Mouse (Mus musculus) monocyte, adult 2 months (primary cell): Measurements from ENCODE around the gene Sergef.
A peak's percentile ranks its signal among the peaks of the same experiment; 100 is the strongest.

ENCODE experiments used
- DNase-seq, 2 experiments: peaks; one replicate each; pipeline ENCODE4 v3.0.0; 2022; ENCODE audit warnings: low spot score in 2 of 2, low read depth in 1 of 2

The Sergef gene

DNA sequence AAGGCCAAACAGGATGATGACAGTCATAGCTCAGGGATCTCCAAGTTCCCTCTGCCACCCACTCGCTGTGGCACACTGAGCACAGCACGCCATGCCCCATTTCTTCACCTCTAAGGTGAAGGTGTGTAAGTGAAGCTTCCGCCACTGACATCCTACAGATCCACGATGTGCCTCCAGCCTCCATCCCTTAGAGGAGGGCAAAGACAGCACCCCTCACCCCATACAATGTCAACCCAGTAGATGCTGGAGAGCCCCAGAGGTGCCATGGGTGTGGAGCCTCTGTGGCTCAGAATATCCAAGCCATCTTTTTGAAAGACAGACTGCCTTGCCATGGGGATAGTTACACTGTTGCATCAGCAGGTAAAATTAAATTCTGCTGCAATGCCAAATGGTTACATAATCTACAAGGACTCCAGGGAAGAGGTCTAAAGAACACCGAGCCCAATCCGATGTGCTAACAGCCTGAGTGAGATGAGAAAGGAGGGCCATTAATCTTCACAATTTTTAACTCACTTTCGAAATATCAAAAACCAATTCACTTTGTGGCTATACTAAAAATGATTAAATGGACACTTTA lies 23.1 kb downstream of the Sergef start:
- no peak for DNase-seq

DNA sequence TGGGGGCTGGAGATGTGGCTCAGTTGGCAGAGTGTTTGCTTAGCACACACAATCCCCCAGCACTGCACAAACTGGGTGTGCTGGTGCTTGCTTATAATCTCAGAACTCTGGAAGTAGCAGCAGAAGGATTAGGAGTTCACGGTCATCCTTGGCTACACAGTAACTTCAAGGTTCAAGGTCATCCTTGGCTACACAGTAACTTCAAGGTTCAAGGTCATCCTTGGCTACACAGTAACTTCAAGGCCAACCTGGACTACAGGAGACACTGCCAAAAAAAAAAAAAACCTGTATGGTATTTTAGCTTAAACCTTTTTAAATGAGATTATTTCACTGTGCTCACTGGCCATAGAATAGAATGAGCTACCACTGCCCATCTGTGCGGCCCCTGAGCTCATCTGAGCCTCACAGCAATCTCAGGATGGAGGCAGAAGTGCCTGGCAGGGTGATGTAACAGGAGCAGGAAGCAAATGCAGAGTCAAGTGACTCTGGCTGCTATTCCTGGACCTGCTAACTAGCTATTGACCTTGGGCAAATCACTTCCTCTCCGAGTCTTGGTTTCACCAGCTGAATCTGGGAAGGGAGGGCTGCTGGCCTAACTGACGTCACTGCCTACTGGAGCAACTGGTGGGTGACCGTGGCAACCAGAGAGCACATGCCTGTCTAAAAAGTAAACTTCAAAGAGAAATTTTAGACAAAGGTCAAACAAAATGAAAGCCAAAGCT lies 24.2 kb downstream of the Sergef start:
- DNase-seq = peak; percentile 54 to 61

DNA sequence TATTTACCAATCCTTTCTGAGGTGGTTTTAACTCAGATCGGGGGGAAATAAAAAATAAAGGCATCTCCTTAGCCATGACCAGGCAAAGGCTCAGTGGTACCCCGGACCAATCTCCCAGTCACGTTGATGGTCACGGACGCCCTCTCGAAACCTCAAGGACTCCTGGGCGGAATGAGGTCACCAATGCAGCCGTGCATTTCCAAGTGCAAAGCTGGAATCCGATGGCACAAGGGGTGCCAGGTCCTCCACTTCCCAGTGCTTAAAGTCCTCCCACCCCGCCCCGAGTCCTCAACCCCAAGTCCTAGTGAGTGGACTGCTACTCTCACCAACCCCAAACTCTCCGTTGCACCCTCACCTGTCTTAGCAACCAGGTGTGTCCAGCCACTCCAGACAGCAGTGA lies 25.3 kb downstream of the Sergef start:
- DNase-seq = no peak

DNA sequence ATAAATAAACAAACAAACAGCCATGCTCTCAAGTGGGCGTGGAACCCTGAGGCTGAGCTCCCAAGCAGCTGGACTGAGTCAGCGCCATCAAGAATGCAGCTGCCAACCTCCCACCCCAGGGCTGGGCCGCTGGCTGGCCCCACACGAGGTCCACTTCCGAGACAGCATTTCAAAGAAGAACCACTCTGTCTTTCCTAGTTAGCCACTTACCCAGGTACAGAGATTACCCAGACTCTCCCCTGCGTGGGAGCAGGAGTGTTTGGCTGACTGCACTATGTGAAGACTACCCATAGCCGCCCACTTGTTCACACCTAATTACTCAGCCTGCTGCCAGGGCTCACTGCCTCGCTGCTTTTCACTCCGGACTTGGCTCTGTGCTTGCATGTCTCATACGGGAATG lies 26.5 kb downstream of the Sergef start:
- no peak for DNase-seq

DNA sequence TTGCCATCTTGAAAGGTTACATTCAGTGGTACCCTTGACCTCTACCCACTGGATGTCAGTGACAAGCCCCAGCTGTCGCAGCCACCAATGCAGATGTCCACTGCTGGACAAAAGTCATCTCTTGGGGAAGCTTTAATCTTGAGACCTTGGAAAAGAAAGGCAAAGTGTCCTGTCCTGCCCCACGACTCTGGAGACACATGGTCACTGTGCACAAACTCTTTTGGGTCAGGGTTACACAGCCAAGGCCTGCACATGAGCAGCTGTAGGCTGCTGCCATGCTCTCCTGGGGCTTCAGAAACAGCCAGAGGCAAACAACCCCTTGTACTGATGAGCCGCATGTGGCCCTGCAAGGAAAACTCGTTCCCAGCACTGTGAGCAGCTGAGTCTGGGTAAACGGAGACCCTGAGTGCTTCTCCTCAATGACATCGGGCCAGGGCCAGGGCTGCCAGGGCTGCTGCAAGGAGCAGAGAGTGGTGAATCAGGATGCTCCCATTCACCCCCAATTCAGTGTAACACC lies 27.1 kb downstream of the Sergef start:
- no peak for DNase-seq

DNA sequence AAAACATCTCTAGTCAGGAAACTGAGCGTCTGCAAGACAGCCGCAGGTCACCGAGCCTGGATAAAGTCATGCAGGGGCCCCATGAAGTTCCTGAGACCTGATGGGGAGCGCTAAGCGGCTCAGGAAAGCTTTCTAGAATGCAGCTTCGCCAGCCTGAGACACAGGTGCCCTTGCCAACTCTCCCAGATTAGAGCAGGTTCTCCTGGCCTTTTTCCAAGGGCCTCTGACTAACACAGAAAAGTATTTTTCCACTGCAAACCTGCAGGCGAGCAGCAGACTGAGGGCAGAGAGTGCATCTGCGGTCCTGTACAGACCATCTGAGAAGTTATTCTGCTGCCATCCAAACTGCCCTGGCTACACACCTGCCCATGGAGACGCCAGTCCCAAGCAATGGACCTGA lies 27.6 kb downstream of the Sergef start:
- no peak for DNase-seq

DNA sequence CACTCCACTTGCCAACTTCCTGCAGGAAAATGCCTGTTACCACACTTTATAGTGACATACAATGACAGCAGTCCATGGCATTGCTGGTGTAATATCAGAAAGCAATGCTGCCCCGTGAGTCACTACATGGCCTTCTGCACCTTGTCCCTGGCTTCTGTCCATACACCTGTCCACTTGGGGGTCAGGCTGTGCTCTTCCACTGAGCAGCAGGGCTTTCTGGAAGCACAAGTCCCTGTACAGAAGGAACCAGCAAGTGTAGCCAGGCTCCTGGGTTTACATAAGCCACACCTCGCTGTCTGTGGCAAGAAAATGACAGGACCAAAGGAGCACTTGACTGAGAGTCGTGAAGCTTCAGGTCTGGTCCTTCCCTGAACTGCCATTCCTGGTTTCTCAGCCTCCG lies 30.3 kb downstream of the Sergef start:
- DNase-seq = no peak

DNA sequence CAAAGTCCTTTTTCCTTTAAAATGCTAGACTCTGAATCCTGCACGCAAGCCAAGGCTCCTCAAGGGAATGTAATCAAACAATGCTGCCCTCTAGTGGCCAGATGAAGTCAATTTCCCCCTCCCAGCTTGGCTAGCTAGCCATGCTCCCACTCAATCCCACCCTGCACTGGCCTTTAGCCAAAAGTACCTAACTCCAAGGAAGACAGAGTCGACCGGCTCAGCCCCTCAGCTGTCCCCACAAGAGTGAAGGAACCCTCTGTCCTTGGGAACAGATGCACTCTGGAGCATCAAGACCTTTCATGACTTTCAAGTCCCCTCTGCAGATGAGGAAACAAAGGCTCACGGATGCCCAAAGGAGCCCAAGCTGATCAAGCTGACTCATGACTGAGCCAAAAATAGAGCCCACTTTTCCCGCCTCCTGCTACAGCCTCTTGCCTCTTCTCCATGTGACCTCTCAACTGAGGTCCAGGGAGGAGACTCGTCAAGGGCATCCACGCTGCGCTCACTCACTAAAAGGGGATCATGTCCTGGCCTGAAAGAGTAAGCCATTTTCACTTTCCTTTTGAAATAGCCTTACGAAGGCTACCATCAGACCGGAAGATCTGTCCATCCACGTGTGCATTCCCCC lies 32.1 kb downstream of the Sergef start:
- DNase-seq = peak in 1 of 2 experiments; percentile 12

DNA sequence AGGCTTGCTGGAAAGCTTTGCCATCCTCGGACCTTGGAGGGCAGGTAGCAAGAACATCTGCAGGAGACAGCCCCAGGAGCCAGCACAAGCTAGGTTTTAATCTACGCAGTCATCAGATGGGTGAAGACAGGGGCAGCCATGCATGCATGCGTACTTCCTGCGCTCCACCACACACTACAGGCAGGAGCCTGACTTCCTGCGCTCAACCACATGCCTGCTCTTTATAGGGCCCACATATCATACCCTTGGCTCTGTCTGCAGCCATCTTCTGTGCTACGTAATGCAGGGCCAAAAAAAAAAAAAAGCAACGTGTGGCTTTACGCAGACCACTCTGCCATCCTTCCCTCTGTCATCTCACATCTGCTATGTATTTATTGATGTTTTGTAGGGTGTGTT lies 32.6 kb downstream of the Sergef start:
- DNase-seq = no peak

DNA sequence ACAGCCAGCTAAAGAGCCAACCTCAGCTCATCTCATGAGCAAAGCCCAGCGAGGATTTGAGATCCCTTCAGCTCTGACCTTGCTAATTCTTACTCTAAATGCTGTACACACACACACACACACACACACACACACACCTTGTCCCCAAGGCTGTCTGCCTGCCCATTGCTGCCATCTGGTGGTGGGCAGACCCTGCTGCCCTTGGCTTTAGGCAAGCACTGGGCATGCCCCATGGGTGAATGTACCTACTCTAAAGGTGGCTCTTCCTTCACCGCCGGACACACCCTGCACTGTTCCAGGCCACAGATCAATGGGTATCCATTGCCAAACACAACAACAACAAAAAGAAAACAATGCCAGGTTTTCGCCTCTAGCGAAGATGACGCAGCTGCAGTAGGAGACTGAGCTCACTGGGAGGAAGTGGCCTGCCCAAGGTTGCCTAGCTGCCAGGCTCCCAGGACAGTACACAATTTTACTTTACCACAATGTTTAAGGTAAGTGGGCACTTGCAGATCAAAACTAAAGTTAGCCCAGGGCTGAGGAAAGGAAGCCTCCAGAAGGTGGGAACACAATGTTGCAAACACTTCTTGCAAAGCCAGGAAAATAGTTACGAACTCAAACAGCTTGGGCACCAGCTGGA lies 33.1 kb downstream of the Sergef start:
- peak; percentile 4 to 35 for DNase-seq

DNA sequence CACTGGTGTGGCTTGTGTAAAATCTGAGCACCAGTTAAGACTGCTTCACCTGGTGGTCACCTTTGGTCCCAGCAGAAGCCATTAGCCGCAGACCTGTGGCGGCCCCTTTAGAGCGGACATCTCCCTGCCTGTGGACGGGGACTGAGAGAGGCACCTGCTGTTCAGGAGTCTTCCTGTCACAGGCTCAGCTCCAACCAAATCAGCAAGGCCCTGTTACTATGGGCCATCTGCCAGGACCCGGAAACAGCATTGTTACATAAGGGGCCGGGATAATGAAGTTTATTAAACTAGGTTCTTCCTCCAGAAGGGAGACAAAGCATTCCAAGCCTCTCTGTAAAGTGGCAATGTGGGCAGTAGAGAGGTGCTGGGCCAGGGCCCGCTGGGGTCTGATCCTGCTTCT lies 36.6 kb downstream of the Sergef start:
- DNase-seq = no peak

DNA sequence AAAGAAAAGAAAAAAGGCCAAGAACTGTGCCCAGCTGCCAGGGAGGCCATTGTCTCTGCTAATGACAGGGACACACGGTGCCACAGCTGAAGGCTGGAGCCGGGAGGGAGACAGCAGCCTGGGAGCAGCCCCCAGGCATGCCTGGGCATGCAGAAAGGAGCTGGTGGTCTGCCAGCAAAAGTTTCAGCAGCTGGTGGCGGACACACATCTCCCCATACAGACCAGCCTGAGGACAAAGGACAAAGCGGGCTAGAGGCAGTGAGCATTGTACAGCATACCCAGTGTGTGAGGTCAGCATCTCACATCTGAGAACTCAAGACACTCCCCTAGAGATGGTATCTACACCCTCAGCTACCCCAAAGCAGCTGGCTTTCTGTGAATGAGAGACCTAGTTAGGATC lies 37.5 kb downstream of the Sergef start:
- no peak for DNase-seq

DNA sequence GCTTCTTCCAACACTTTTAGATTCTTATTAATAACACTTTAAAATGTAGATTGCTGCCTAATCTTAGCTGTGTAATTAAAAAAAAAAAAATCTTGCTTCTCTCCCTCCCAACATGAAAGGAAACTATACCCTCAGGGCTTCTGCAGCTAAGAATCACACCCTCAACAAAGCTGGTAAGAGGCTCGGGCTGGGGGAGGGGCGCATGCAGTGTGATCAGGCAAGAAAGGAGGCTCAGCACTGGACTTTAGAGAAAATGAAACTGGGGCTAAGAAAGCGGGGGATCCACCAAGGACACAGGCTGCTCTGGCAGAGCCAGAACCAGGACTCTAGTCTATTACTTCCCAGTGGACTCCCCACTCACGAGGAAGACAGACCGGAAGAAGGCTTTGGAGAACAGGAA lies 38.5 kb downstream of the Sergef start:
- no peak for DNase-seq

DNA sequence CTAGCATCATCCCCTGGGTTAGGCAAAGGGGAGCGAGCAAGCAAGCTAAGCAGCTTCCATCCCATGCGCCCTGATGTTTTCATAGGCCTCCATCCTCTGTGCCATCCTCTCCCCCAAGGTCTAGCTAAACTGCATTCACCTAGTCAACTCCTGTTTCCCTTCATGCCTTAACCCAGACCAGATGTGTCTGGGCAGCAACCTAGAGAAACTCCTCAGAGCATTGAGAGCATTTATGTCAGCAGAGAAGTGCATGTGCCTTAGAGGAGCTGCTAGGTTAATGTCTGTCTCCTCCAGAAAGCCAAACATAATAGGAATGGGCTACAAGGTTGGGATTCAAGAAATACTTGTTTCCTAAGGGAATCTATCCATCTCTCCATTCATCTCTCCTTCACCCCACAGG lies 42.6 kb downstream of the Sergef start:
- DNase-seq = no peak

DNA sequence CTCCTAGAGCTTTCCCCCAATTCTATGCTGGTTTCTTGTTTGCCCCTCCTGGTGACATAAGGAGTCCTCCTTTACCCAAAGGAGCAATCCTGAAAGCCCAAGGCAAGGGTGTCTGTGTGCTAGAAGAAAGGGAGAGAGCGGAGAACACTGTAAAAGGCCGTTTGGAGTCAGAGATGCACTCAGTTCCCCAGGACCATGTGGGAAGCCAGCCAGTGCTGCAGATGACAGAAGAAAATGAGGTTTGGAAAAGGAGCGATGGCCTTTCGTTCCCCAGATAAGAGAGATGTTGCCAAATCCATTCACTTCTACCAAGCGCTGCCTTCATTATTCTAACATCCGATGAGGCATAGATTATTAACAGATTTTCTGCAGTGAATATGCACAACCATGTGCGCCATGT lies 48.1 kb downstream of the Sergef start:
- no peak for DNase-seq

DNA sequence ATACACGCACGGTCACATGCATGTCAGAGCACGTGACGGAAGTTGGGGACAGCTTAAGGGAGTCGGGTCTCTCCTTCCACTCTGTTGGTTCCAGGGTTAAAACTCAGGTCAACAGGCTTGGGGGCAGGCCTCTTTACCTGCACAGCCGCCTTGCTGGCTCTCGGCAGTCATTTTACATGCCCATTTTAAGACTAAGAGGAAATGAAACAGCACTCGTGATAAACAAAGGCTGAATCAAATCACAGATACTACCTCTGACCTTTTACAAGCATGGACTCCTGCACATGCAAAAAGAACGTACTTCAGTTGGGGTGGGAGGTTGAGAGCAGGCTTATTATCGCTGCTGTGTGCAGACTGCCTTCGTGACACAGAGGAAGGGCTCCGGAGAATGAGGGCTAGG lies 50.4 kb downstream of the Sergef start:
- no peak for DNase-seq

DNA sequence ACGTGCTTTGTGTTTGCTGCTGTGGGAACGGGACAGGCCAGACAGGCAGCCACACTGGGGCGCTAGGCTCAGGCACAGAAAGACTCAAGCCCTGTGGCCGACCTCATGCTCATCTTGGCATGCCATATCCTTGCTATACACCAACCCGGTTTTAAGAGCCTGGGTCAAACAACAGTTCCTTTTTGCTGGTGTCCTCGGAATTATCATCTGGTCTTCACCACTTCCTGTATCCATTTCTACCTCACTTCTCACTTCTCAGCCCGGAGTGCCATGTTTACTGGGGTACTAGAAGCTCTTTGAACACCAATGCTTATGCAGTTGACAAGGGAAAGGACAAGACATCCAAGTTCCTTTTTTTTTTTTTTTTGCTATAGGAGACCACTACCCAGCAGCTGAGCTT lies 51.6 kb downstream of the Sergef start:
- DNase-seq = no peak

DNA sequence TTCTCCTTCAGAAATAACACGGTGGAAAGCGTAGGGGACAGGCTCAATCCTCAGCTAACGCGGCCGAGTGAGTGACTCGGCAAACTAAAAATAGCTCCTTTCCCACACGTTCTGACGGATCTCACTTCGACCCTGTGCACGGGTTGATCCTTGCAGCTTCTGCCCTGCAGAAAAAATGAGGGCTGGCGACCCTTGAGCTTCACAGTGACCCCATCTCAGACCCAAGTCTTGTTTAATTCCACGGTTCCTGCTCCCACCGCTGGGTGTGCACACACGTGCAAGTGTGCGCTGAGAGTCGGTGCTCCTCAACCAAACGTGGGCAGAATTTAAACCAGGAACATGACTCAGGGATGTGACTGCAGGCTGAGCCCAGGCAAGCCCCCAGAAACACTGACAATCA lies 52.1 kb downstream of the Sergef start:
- no peak for DNase-seq

DNA sequence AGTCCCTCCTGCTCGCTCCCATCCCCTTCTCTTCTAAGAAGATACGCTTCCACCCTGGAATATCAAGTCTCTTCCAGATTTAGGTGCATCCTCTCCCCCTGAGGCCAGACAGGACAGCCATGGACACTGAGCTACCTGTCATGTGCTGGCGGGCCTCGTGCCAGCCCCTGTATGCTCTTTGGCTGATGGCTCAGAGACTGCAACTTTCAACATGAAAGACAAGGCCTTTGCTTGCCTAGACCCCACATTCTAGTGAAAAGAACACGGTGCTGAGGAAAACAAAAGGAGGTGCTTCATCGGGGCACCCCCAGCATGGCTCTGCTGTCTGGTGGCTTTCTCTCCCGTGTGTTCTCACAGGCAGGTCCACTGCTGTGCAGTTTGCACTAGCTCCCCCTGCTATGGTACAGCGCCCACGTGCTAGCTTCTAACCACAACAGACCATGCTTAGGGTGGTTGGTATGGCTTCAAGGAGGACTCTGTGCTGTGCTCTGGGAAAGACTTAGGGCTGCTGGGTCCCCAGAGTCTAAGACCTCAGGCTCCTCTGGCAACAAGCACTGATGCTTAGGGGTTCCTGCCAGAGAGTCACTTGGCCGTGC lies 52.9 kb downstream of the Sergef start:
- no peak for DNase-seq

DNA sequence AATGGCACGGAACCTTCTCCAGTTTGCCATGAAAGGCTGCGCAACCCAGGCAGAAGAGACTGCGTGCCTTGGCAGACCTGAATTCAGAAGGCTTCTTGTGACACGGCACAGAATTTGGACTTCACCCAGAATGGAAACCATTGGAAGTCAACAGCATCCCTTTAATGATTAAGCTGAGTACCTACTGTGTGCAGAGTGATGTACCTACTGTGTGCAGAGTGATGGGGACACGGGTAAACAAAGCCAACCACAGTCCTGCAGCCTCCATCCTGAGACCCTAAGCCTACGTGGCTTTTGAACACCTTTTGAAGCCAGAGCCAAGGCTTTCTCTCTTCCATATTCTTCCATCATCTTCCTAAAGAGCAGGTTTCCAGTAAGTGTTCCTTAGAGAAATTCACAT lies 56.9 kb downstream of the Sergef start:
- DNase-seq = no peak

DNA sequence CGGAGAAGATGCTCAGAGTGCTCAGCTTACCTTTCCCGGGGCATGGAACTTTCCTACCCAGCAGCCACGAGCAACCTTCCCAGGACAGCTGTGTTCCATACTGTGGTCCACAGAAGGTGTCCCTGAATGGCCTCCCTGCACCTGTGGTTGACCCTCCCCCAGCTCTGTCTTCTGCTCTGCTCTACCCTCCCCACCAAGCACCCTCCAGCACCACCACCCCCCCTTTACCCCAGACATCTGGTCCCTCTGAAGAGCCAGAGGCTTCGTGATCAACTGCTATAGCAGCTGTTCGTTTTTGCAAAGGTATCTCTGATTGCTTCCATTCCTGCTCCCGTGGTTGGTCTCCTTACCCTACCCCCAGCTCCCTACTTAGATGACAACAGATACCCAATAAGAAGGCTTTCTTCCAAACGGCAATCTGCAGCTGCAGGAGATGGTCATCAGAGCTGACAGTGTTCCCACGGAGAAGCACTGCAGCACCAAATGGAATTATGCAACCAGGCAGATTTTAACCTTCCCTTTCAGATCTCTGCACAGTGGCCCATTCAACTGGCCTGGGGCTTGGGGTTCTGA lies 58.2 kb downstream of the Sergef start:
- no peak for DNase-seq
